Mouse (Mus musculus) cerebellum, adult 2 months (tissue): Measurements from ENCODE around the gene Ceacam3. TPM values are rescaled to one million over a fixed set of nuclear protein-coding genes. Genes with fewer than 3 reads are reported as not detected.
A peak's percentile ranks its signal among the peaks of the same experiment; 100 is the strongest.
"Not testable (repeated sequence)": the region's sequence is repeated elsewhere in the genome, so short reads cannot be mapped to it uniquely, and the experiment has no call there.

Experiments
- DNase-seq, 2 experiments: peaks; one replicate each; pipeline ENCODE4 v3.0.0; 2021
- H3K27ac ChIP-seq: fragments of 200-500 bp; 2 replicates; pipeline ENCODE4 v1.5.1; 2012; ENCODE audit warnings: low read length, control low read depth, inconsistent platforms; ENCODE audit not compliant: insufficient read depth
- H3K27me3 ChIP-seq: fragments of 200-500 bp; 2 replicates; pipeline ENCODE4 v1.6.1; 2012; ENCODE audit warnings: inconsistent platforms, mild to moderate bottlenecking, low read length, moderate library complexity; ENCODE audit not compliant: control insufficient read depth, insufficient read depth
- H3K4me1 ChIP-seq: fragments of 200-500 bp; 2 replicates; pipeline ENCODE4 v1.6.1; 2011; ENCODE audit warnings: low read length; ENCODE audit not compliant: control insufficient read depth, insufficient read depth
- H3K4me3 ChIP-seq: fragments of 200-500 bp; replicated peaks from 2 replicates; pipeline ENCODE3; 2011; ENCODE audit warnings: mild to moderate bottlenecking, low read depth, low read length, control low read depth; ENCODE audit not compliant: insufficient read depth
- CTCF ChIP-seq: fragments of 200-500 bp; IDR thresholded peaks from 2 replicates; pipeline ENCODE4 v1.5.1; 2011; ENCODE audit warnings: low read depth, mild to moderate bottlenecking, control low read depth, low read length, moderate library complexity, borderline replicate concordance; ENCODE audit not compliant: insufficient read depth
- POLR2A ChIP-seq: fragments of 200-500 bp; IDR thresholded peaks from 2 replicates; pipeline ENCODE4 v1.6.1; 2011; ENCODE audit warnings: low read length, control low read depth, borderline replicate concordance; ENCODE audit not compliant: insufficient read depth
- WGBS: fragments of 180-500 bp; shearing (Covaris S2); methylation state at CpG from one replicate; pipeline ENCODE4 v1.1.7; 2018; 5-methylcytosine and 5-hydroxymethylcytosine counted together
- polyA plus RNA-seq: library from polyadenylated mRNA; depleted of rRNA; stranded (reverse); fragments of >200 nt; gene quantifications from 2 replicates; pipeline ENCODE4 v1.2.3, GENCODE M21; 2012; rRNA removed

The Ceacam3 gene
- 0.41 and 0.62 TPM in 2 replicates for polyA plus RNA-seq

GRCm38 (mm10) chr7:17149931-17150330, at the start of gene Ceacam3:
Gene Ceacam3, plus strand, starts transcription at chr7:17150282.
- Histone ChIP-seq H3K27ac (no peak within 1 kb of the TSS), H3K4me1 (no peaks in the 10 kb centered on the region), H3K4me3 (no peak within 1 kb of the TSS), H3K27me3 (no peaks in the 10 kb centered on the region)
- TF ChIP-seq CTCF (no peak), POLR2A (no peak)
- no peak for DNase-seq
- 80% methylated on average over 2 of the region's 2 CpGs for WGBS

GRCm38 (mm10) chr7:17101631-17102030, 48.5 kb upstream of the Ceacam3 start:
- DNase-seq, H3K27ac ChIP-seq, H3K4me1 ChIP-seq, H3K4me3 ChIP-seq, H3K27me3 ChIP-seq: not testable (repeated sequence)
- 90% methylated on average over 13 of the region's 13 CpGs for WGBS

GRCm38 (mm10) chr7:17135307-17135706, 14.8 kb upstream of the Ceacam3 start:
- Histone ChIP-seq H3K4me1 (no peaks in the 10 kb centered on the region), H3K27ac (no peak overlapping the region), H3K4me3 (no peak overlapping the region), H3K27me3 (no peaks in the 10 kb centered on the region)
- WGBS = 85% methylated on average over 1 of the region's 1 CpGs
- TF ChIP-seq CTCF = no peak
- TF ChIP-seq POLR2A = no peak
- DNase-seq = no peak

GRCm38 (mm10) chr7:17155634-17156033, 5.6 kb downstream of the Ceacam3 start:
- Histone ChIP-seq H3K4me1 (no peaks in the 10 kb centered on the region), H3K27me3 (no peaks in the 10 kb centered on the region), H3K27ac (no peak overlapping the region), H3K4me3 (no peak overlapping the region)
- WGBS = 29% methylated on average over 2 of the region's 2 CpGs
- TF ChIP-seq CTCF (peak; percentile 36; the same call in 1 of the 2 replicates), POLR2A (no peak)
- peak; percentile 77 to 82 for DNase-seq

- TF ChIP-seq CTCF (no peak), POLR2A (no peak)
- DNase-seq = no peak
- Histone ChIP-seq H3K27me3 (no peaks in the 10 kb centered on the region), H3K27ac (no peak overlapping the region), H3K4me3 (no peak overlapping the region), H3K4me1 (no peaks in the 10 kb centered on the region)
- 64% methylated on average over 3 of the region's 3 CpGs for WGBS
Observed at GRCm38 (mm10) chr7:17156885-17157677, 7.0 kb downstream of the Ceacam3 start.

- DNase-seq = peak in 1 of 2 experiments; percentile 33
- Histone ChIP-seq H3K27me3 (no peaks in the 10 kb centered on the region), H3K4me1 (no peaks in the 10 kb centered on the region), H3K4me3 (no peak overlapping the region), H3K27ac (no peak overlapping the region)
- 57% methylated on average over 7 of the region's 7 CpGs for WGBS
- TF ChIP-seq POLR2A (no peak), CTCF (no peak)
Observed at GRCm38 (mm10) chr7:17159011-17159410, 8.9 kb downstream of the Ceacam3 start.

GRCm38 (mm10) chr7:17171827-17172226, 21.7 kb downstream of the Ceacam3 start:
- TF ChIP-seq CTCF (no peak), POLR2A (no peak)
- no peaks in the 10 kb centered on the region for H3K27me3 ChIP-seq
- no peak overlapping the region for H3K4me3 ChIP-seq
- 86% methylated on average over 4 of the region's 4 CpGs for WGBS
- H3K27ac ChIP-seq = no peak overlapping the region
- no peaks in the 10 kb centered on the region for H3K4me1 ChIP-seq
- no peak for DNase-seq

- Histone ChIP-seq H3K4me1 (no peaks in the 10 kb centered on the region), H3K4me3 (no peak within 1 kb of the TSS), H3K27me3 (no peaks in the 10 kb centered on the region; the same call in 1 of the 2 replicates), H3K27ac (no peak within 1 kb of the TSS)
- no peak for DNase-seq
- TF ChIP-seq CTCF (no peak), POLR2A (no peak)
Observed at GRCm38 (mm10) chr7:17203177-17203576, 53.1 kb downstream of the Ceacam3 start, which contains the start of gene Psg29. Gene Psg29, plus strand, starts transcription at chr7:17203477.
